Mouse (Mus musculus): Measurements from ENCODE around the gene Mapkapk3. TPM values are rescaled to one million over a fixed set of nuclear protein-coding genes. Genes with fewer than 3 reads are reported as not detected.

Gene Mapkapk3
- polyA plus RNA-seq, 1 experiment from 2014 or later, result 5.5 TPM

DNA sequence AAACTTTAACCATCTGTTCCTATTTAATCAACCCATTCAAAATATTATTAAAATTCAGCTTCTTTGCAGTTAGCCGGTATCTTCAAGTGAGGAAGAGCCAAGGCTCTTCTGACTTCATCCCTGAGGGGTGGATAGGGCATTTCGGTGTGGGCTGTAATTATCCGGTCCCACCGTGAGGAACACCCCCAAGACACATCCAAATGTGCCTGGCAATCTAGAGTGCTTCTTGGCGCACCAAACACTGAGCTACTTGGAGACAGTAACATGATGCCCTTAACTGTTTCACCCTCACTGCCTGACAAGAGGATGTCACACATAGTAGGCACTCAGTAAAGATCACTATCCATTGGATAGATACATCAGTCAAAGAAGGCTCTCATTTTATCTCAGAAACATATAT, 53.5 kb downstream of the Mapkapk3 start:
- no peak overlapping the region for H3K4me3 ChIP-seq (replicated peaks)
- no peaks in the 10 kb centered on the region for H3K36me3 ChIP-seq
- H3K27ac ChIP-seq, result no peak overlapping the region
- no peak for ATAC-seq (ENCODE audit: insufficient number of reproducible peaks, insufficient read depth, low FRiP score, low TSS enrichment, low read depth)
- no peak overlapping the region for H3K9ac ChIP-seq (replicated peaks)
- no peak overlapping the region for H3K4me2 ChIP-seq
- no peaks in the 10 kb centered on the region for H3K9me3 ChIP-seq
- peaks cover 3% of the 10 kb centered on the region for H3K4me1 ChIP-seq (replicated peaks)
- whole genome bisulfite sequencing, result 58% methylated on average over 5 of the region's 5 CpGs
- peaks cover 80% of the 10 kb centered on the region for H3K27me3 ChIP-seq

DNA sequence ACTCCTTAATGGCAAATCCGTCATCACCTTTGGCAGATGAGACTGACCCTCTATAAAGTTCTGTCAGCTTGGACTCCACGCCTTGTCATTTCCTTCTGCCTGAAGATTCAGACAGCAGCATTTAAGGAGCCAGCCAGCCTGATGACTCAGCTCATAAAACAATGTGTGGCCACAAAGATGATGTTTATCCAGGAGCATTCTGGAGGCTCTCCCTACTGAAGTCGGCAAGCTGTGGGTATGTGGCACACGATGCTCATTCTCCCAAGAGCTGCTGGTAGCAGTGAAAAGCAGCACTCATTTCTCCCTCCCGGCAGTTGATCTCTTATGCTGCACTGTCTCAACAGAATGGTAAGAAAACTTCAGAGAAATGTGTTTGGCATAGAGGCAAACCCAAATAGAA, 54.4 kb downstream of the Mapkapk3 start:
- Histone ChIP-seq H3K4me3 (replicated peaks) (no peak overlapping the region), H3K4me2 (no peak overlapping the region), H3K36me3 (no peaks in the 10 kb centered on the region), H3K9ac (replicated peaks) (no peak overlapping the region), H3K27ac (no peak overlapping the region), H3K4me1 (replicated peaks) (peaks cover 6% of the 10 kb centered on the region), H3K9me3 (no peaks in the 10 kb centered on the region), H3K27me3 (peaks cover 84% of the 10 kb centered on the region)
- ATAC-seq (ENCODE audit: insufficient number of reproducible peaks, insufficient read depth, low FRiP score, low TSS enrichment, low read depth), result no peak
- whole genome bisulfite sequencing, result 48% methylated on average over 5 of the region's 5 CpGs

DNA sequence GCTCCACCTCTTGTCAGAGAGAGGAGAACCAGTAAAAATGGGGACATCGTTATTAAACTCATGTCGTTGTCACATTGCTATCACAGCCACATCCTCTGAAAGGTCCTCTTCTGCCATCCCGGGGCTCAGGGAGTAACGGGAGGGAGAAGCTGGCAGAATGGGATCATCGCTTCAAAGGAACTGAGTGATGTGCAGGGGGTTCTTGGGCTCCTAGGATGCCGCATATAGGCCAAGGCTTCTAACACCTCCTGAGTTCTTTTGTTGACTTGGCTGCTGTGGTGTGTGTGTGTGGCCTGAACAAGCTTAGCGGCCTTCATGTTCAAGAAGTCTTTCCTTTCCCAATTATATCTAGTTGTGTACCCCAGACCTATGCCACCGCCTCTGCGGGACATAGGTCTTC, 57.5 kb downstream of the Mapkapk3 start:
- Histone ChIP-seq H3K9ac (replicated peaks) (peak overlapping the region; percentile 56; the same call in 1 of the 2 replicates), H3K9me3 (no peaks in the 10 kb centered on the region), H3K27ac (no peak overlapping the region), H3K4me3 (replicated peaks) (peak overlapping the region; percentile 62), H3K4me1 (replicated peaks) (peaks cover 6% of the 10 kb centered on the region), H3K36me3 (no peaks in the 10 kb centered on the region), H3K27me3 (peaks cover 81% of the 10 kb centered on the region), H3K4me2 (peak overlapping the region; percentile 99)
- ATAC-seq (ENCODE audit: insufficient number of reproducible peaks, insufficient read depth, low FRiP score, low TSS enrichment, low read depth), result no peak
- 26% methylated on average over 9 of the region's 9 CpGs for WGBS

DNA sequence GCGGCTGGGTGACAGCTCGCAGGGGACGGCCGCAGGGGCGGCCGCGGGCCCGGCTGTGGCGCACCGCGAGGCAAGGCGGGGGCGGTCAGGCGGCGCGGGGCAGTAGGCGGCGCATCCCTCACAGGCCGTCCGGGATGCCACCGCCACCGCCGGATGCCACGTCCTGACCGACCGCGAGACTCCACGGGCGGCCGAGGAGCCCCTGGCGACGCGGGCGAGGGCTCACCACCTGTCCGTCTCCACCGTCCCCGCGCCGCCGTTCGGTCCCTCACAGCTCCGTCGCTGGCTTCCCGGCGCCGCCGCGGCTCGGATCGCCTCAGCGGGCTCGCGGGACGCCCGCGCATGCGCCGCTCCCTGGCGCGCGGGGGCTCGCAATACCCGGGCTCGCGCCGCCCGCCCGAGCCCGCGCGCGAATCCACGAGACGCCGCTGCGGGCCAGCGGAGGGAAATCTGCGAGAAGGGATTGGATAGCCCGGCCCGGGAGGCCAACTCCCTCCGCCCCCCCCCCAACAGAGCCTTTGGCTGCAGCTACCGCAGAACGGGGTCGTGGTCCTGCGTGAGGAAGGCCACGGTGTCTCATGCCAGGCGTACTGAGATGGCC, 58.0 kb downstream of the Mapkapk3 start, which contains the start of gene Dock3:
TSS of gene Dock3 (minus strand) at position 371 of the 601 bp plus-strand sequence.
- H3K27ac ChIP-seq, result no peak within 1 kb of the TSS
- H3K9ac ChIP-seq (replicated peaks), result peak within 1 kb of the TSS; percentile 56
- peak within 1 kb of the TSS; percentile 62 for H3K4me3 ChIP-seq (replicated peaks)
- WGBS, result under 1% methylated on average over 69 of the region's 87 CpGs
- peaks cover 80% of the 10 kb centered on the region for H3K27me3 ChIP-seq
- H3K4me1 ChIP-seq (replicated peaks), result peaks cover 6% of the 10 kb centered on the region
- no peaks in the 10 kb centered on the region for H3K36me3 ChIP-seq
- no peaks in the 10 kb centered on the region for H3K9me3 ChIP-seq
- ATAC-seq (ENCODE audit: insufficient number of reproducible peaks, insufficient read depth, low FRiP score, low TSS enrichment, low read depth), result peak; percentile 75
- H3K4me2 ChIP-seq, result peak within 1 kb of the TSS; percentile 99

DNA sequence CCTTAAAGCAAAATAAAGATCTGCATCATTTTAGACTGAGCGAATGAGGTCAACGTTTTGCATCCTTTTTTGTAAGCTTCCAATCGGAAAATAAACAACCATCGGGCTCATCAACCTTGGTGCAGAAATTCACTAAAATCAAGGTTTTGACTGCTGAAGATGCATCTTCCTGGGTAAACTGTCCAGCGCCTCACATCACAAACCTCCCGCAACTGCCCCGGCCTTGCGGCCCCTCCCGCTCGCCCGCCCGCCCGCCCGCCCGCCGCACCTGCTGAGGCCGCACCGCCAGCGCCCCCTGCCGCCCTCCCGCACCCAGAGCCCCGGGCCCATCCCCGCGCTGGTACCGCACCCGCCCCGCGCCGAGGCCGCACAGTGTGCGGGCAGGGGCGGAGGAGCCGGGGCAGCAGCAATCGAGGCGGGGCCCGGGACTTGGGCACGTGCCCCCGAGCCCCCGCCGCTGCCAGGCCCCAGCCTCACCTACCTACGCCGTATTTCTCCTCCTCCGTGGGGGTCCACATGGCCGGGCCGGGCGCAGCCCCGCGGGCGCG, 58.6 kb downstream of the Mapkapk3 start:
- Histone ChIP-seq H3K4me3 (replicated peaks) (peak overlapping the region; percentile 62), H3K27me3 (peaks cover 75% of the 10 kb centered on the region), H3K9me3 (no peaks in the 10 kb centered on the region), H3K4me1 (replicated peaks) (peaks cover 6% of the 10 kb centered on the region), H3K9ac (replicated peaks) (peak overlapping the region; percentile 56), H3K27ac (no peak overlapping the region), H3K4me2 (peak overlapping the region; percentile 99), H3K36me3 (no peaks in the 10 kb centered on the region)
- WGBS, result 1% methylated on average over 39 of the region's 50 CpGs
- ATAC-seq (ENCODE audit: insufficient number of reproducible peaks, insufficient read depth, low FRiP score, low TSS enrichment, low read depth), result 0 out of 2 replicates have a peak, but pooled peaks have one; percentile 59

DNA sequence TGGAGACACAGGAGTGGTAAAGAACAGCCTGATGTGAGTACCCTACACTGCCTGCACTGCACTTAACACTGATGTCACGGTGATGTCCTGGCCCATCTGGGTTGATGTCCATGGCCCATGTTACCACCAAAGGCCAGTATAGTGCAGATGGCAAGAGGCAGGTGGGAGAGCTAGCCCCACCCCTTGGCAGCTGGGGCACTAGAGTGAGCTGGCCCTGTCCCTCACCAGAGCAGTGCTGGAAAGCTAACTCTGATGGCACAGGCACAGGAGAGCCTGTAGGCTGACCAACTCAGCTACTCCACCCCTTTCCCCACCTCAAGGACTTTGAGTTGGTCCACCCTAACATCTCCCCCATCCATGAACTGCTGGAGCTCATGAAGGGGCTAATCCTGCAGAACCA, 65.1 kb downstream of the Mapkapk3 start:
- Histone ChIP-seq H3K27me3 (peaks cover 21% of the 10 kb centered on the region), H3K4me3 (replicated peaks) (no peak overlapping the region), H3K36me3 (no peaks in the 10 kb centered on the region), H3K27ac (no peak overlapping the region), H3K4me1 (replicated peaks) (no peaks in the 10 kb centered on the region), H3K9me3 (no peaks in the 10 kb centered on the region), H3K9ac (replicated peaks) (no peak overlapping the region), H3K4me2 (no peak overlapping the region)
- WGBS, result 87% methylated on average over 1 of the region's 1 CpGs
- no peak for ATAC-seq (ENCODE audit: insufficient number of reproducible peaks, insufficient read depth, low FRiP score, low TSS enrichment, low read depth)

Small RNA genes within 50 kb of the gene (microRNA-seq; reads per million reads assigned to microRNA genes)
- gene Gm22238, result not detected

Other genes starting within 250 kb of the Mapkapk3 start
- gene Dock3, start 58.0 kb downstream of the Mapkapk3 start, polyA plus RNA-seq (2016; fragmentation: Nextera tagmentation; extraction: Ambion mirVana), result 0.65 and 1.0 TPM in 2 replicates
- 4.2 and 8.1 TPM in 2 replicates for gene Cish, start 6.1 kb upstream of the Mapkapk3 start, polyA plus RNA-seq (2016; fragmentation: Nextera tagmentation; extraction: Ambion mirVana)
- 10.6 and 11.6 TPM in 2 replicates for gene Hemk1, start 48.5 kb upstream of the Mapkapk3 start, polyA plus RNA-seq (2016; fragmentation: Nextera tagmentation; extraction: Ambion mirVana)
- 0.81 and 1.4 TPM in 2 replicates for gene 6430571L13Rik, start 50.7 kb upstream of the Mapkapk3 start, polyA plus RNA-seq (2016; fragmentation: Nextera tagmentation; extraction: Ambion mirVana)
- 0.37 and 0.49 TPM in 2 replicates for gene Cacna2d2, start 109.7 kb upstream of the Mapkapk3 start, polyA plus RNA-seq (2016; fragmentation: Nextera tagmentation; extraction: Ambion mirVana)
- gene Tmem115, start 244.1 kb upstream of the Mapkapk3 start, polyA plus RNA-seq (2016; fragmentation: Nextera tagmentation; extraction: Ambion mirVana), result 47.0 and 47.7 TPM in 2 replicates

Measured in limb, embryonic 12.5 days (tissue).